Mouse (Mus musculus) left cerebral cortex, postnatal 4 days (tissue): ENCODE data around the gene Ankrd54. TPM values are rescaled to one million over a fixed set of nuclear protein-coding genes. Genes with fewer than 3 reads are reported as not detected.
A peak's percentile ranks its signal among the peaks of the same experiment; 100 is the strongest.
"Not testable (repeated sequence)": the region's sequence is repeated elsewhere in the genome, so short reads cannot be mapped to it uniquely, and the experiment has no call there.

Experiments
- DNase-seq: peaks from one replicate; pipeline ENCODE4 v3.0.0-alpha.2; 2022
- intact Hi-C: fragments of 180-260 bp; cut with DNase I; formaldehyde crosslinking; loops from one replicate; pipeline ENCODE4 v1.15.1; 2025
- total RNA-seq, 2 experiments: library from RNA; stranded (reverse); gene quantifications; 2 replicates each; pipeline ENCODE4 v1.2.3; 2021

The Ankrd54 gene
- total RNA-seq, 2 experiments from 2014 or later: 25.5 to 27.2 TPM

- no peak for DNase-seq
- intact Hi-C loops: no loop called here
These were observed 17.9 kb downstream of the Ankrd54 start for GRCm38 (mm10) chr15:79044837-79045236.

- intact Hi-C loops: no loop called here
- no peak for DNase-seq
These were observed 19.8 kb downstream of the Ankrd54 start for GRCm38 (mm10) chr15:79042721-79043491.

GRCm38 (mm10) chr15:79041585-79041984 is 21.1 kb downstream of the Ankrd54 start, which contains the start of gene Galr3:
Gene Galr3 (plus strand): TSS chr15:79041885.
- no peak for DNase-seq
- intact Hi-C loops: no loop called here

- intact Hi-C loops: no loop called here
- DNase-seq: no peak
These were observed 21.9 kb downstream of the Ankrd54 start for GRCm38 (mm10) chr15:79040501-79041416.

- intact Hi-C loops: no loop called here
- peak; percentile 61 for DNase-seq
These were observed 23.8 kb downstream of the Ankrd54 start for GRCm38 (mm10) chr15:79038853-79039252.

GRCm38 (mm10) chr15:79038331-79038730 is 24.4 kb downstream of the Ankrd54 start:
- no peak for DNase-seq
- intact Hi-C loops: no loop called here

GRCm38 (mm10) chr15:79037913-79038328 is 24.8 kb downstream of the Ankrd54 start:
- intact Hi-C loops: no loop called here
- peak; percentile 81 for DNase-seq

GRCm38 (mm10) chr15:79031908-79032307 is 30.8 kb downstream of the Ankrd54 start:
- intact Hi-C loops, DNase-seq: not testable (repeated sequence)

- intact Hi-C loops: no loop called here
These were observed 31.9 kb downstream of the Ankrd54 start for GRCm38 (mm10) chr15:79030551-79031435.

GRCm38 (mm10) chr15:79029519-79030241 is 33.0 kb downstream of the Ankrd54 start:
- intact Hi-C loops: no loop called here
- DNase-seq: peak; percentile 38

More at GRCm38 (mm10) chr15:79030551-79031435, 31.9 kb downstream of the Ankrd54 start:
- DNase-seq: peak; percentile 89

GRCm38 (mm10) chr15:79028823-79029484 is 33.7 kb downstream of the Ankrd54 start:
- intact Hi-C loops: no loop called here
- DNase-seq: no peak

GRCm38 (mm10) chr15:79028237-79028738 is 34.4 kb downstream of the Ankrd54 start, which contains the start of gene H1f0:
Gene H1f0 (plus strand): TSS chr15:79028450.
- DNase-seq: peak; percentile 97
- intact Hi-C loops: no loop called here

- intact Hi-C loops: no loop called here
These were observed 35.1 kb downstream of the Ankrd54 start for GRCm38 (mm10) chr15:79027291-79028205.

GRCm38 (mm10) chr15:79026511-79027290 is 36.0 kb downstream of the Ankrd54 start:
- intact Hi-C loops: no loop called here
- peak; percentile 87 for DNase-seq

More at GRCm38 (mm10) chr15:79027291-79028205, 35.1 kb downstream of the Ankrd54 start:
- peak; percentile 51 for DNase-seq

GRCm38 (mm10) chr15:79025687-79026308 is 36.9 kb downstream of the Ankrd54 start:
- DNase-seq: peak; percentile 23
- intact Hi-C loops: no loop called here

- no peak for DNase-seq
- intact Hi-C loops: no loop called here
These were observed 39.3 kb downstream of the Ankrd54 start for GRCm38 (mm10) chr15:79023366-79023765.
